26 mouse cellular contexts compared by ENCODE assay signal in the genomic region with DNA sequence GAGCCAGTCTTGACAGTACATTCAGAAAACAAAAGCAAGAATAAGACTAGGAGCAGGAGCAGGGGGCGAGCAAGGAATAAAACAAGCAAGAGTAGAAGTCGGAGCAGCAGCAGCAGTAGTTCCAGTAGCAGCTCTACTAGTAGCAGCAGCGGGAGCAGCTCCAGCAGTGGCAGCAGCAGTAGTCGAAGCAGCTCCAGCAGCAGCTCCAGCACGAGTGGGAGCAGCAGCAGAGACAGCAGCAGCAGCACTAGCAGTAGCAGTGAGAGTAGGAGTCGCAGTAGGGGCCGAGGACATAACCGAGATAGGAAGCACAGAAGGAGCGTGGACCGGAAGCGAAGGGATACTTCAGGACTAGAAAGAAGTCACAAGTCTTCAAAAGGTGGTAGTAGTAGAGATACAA. TPM values are rescaled to one million over a fixed set of nuclear protein-coding genes. Genes with fewer than 3 reads are reported as not detected.
DNase-seq lines count a peak whose midpoint lies in the region; ATAC-seq and TF ChIP-seq lines count a peak whose summit lies in the region.
"Had no signal": no experiment of that assay in that cellular context is flagged by ENCODE, and none has a peak within 500 bp of the region (broad histone marks: within the 10 kb centered on the region; RNA-seq: fewer than 3 reads in every experiment).

No protein-coding gene starts in this region.

- 88% methylated on average over 11 of the region's 11 CpGs for WGBS in kidney, postnatal 0 days
- 90% methylated on average over 11 of the region's 11 CpGs for WGBS in kidney, embryonic 16.5 days

- no peak for DNase-seq in frontal cortex, postnatal 25 days (ENCODE audit: low spot score in 2 of 2)
- no peak for DNase-seq in kidney, postnatal 0 days (ENCODE audit: low spot score)
- peak; percentile 26 to 43 for DNase-seq in right cerebral cortex, postnatal 36 days (ENCODE audit: low spot score in 2 of 2)
- DNase-seq: adrenal gland, adult 8-10 months; cerebellum, adult 8-10 months; cerebellum, postnatal 25 days; kidney, adult 9 months; kidney, postnatal 25 days; liver; lung, adult 2 months; lung, postnatal 10 days had no signal

- peaks cover 43% of the 10 kb centered on the region for H3K36me3 ChIP-seq in kidney, postnatal 0 days (ENCODE audit: insufficient read depth, low read length)
- peaks cover 47% of the 10 kb centered on the region for H3K36me3 ChIP-seq in kidney, embryonic 16.5 days (ENCODE audit: insufficient read depth, low read length)
- peaks cover 78% of the 10 kb centered on the region for H3K36me3 ChIP-seq in megakaryocyte, embryonic 14.5 days (replicated peaks; ENCODE audit: low read length)

- H3K9me3 ChIP-seq in kidney, postnatal 0 days (replicated peaks; ENCODE audit: low read length): no peaks in the 10 kb centered on the region
- no peaks in the 10 kb centered on the region for H3K9me3 ChIP-seq in kidney, embryonic 16.5 days (ENCODE audit: low read length)
- no peaks in the 10 kb centered on the region for H3K9me3 ChIP-seq in megakaryocyte, embryonic 14.5 days
- H3K9me3 ChIP-seq: forebrain, embryonic 13.5 days; heart, embryonic 15.5 days; hindbrain, embryonic 12.5 days; intestine, embryonic 15.5 days had no signal

- H3K27ac ChIP-seq in kidney, postnatal 0 days: 0 out of 2 replicates have a peak overlapping the region, but pooled peaks have one; percentile 1
- no peak overlapping the region for H3K27ac ChIP-seq in kidney, embryonic 16.5 days (ENCODE audit: low read length)
- H3K27ac ChIP-seq: forebrain, embryonic 13.5 days; heart, embryonic 15.5 days; hindbrain, embryonic 12.5 days; hindbrain, postnatal 0 days; intestine, embryonic 15.5 days; liver, embryonic 14.5 days; macrophage had no signal

- no peak overlapping the region for H3K9ac ChIP-seq in kidney, postnatal 0 days (ENCODE audit: low read depth, low read length)
- no peak overlapping the region for H3K9ac ChIP-seq in kidney, embryonic 16.5 days (replicated peaks; ENCODE audit: low read length)
- H3K9ac ChIP-seq: forebrain, embryonic 13.5 days; heart, embryonic 15.5 days; hindbrain, embryonic 12.5 days; intestine, embryonic 15.5 days; liver, embryonic 14.5 days had no signal

- peak; percentile 86 for ATAC-seq in frontal cortex, adult (ENCODE audit: low TSS enrichment)
- ATAC-seq in kidney, postnatal 0 days (replicated peaks; ENCODE audit: low FRiP score, low read depth): no peak
- ATAC-seq in kidney, embryonic 16.5 days (ENCODE audit: low FRiP score, low TSS enrichment): no peak
- ATAC-seq in megakaryocyte, adult 5-6 weeks (ENCODE audit: poor library complexity, severe bottlenecking): no peak
- no peak for ATAC-seq in megakaryocyte progenitor cell, adult 5-6 weeks (replicated peaks; ENCODE audit: poor library complexity)
- ATAC-seq: forebrain, embryonic 13.5 days; hindbrain, postnatal 0 days; intestine, embryonic 15.5 days; midbrain, embryonic 16.5 days had no signal

- no peak overlapping the region for H3K4me2 ChIP-seq in kidney, postnatal 0 days (ENCODE audit: low read length)
- H3K4me2 ChIP-seq in kidney, embryonic 16.5 days (replicated peaks; ENCODE audit: low read depth, low read length): no peak overlapping the region
- H3K4me2 ChIP-seq: forebrain, embryonic 13.5 days; heart, embryonic 15.5 days; hindbrain, embryonic 12.5 days; intestine, embryonic 15.5 days; midbrain, embryonic 11.5 days had no signal

- no peaks in the 10 kb centered on the region for H3K4me1 ChIP-seq in kidney, postnatal 0 days (replicated peaks; ENCODE audit: insufficient read depth, low read length)
- H3K4me1 ChIP-seq in kidney, embryonic 16.5 days (ENCODE audit: insufficient read depth, low read length): peaks cover 6% of the 10 kb centered on the region; the same call in 1 of the 2 replicates
- H3K4me1 ChIP-seq in megakaryocyte, embryonic 14.5 days: peaks cover 21% of the 10 kb centered on the region
- H3K4me1 ChIP-seq: intestine, embryonic 15.5 days had no signal

- no peak overlapping the region for H3K4me3 ChIP-seq in kidney, postnatal 0 days (replicated peaks; ENCODE audit: low read depth, low read length)
- H3K4me3 ChIP-seq in kidney, embryonic 16.5 days (ENCODE audit: low read length): no peak overlapping the region
- peak overlapping the region; percentile 33 for H3K4me3 ChIP-seq in megakaryocyte, embryonic 14.5 days (replicated peaks)
- H3K4me3 ChIP-seq: forebrain, embryonic 13.5 days; heart, embryonic 15.5 days; hindbrain, embryonic 12.5 days; intestine, embryonic 15.5 days had no signal

- H3K27me3 ChIP-seq in kidney, postnatal 0 days (ENCODE audit: insufficient read depth, low read length): no peaks in the 10 kb centered on the region
- no peaks in the 10 kb centered on the region for H3K27me3 ChIP-seq in kidney, embryonic 16.5 days (ENCODE audit: insufficient read depth, low read length)
- H3K27me3 ChIP-seq in megakaryocyte, embryonic 14.5 days (replicated peaks): no peaks in the 10 kb centered on the region
- H3K27me3 ChIP-seq: CH12.LX; forebrain, embryonic 13.5 days; heart, embryonic 15.5 days; hindbrain, embryonic 12.5 days; intestine, embryonic 15.5 days had no signal

- TF ChIP-seq CTCF in kidney, postnatal 0 days (IDR thresholded peaks at IDR 0.05; ENCODE audit: low read depth): no peak

RNA-seq across cellular contexts. Expression of gene Pnn, which starts 5.6 kb away (rescaled TPM):
- 64.6 and 67.3 TPM in 2 replicates for polyA plus RNA-seq in kidney, postnatal 0 days (2015; fragmentation: Nextera tagmentation; extraction: Ambion mirVana)
- polyA plus RNA-seq in kidney, embryonic 16.5 days (2015; fragmentation: Nextera tagmentation; extraction: Ambion mirVana): 88.9 and 106 TPM in 2 replicates
- 14.7 and 32.9 TPM in 2 replicates for polyA plus RNA-seq in megakaryocyte, embryonic 14.5 days (2012; ENCODE audit: insufficient read depth, low replicate concordance)
- 45.4 and 47.7 TPM in 2 replicates for total RNA-seq in megakaryocyte, adult 5-6 weeks (2015)
- total RNA-seq in megakaryocyte, adult 5-6 weeks (2017): 67.4 and 83.2 TPM in 2 replicates
- 81.5 and 94.1 TPM in 2 replicates for total RNA-seq in megakaryocyte progenitor cell, adult 5-6 weeks (2015)
- 88.4 and 137 TPM in 2 replicates for total RNA-seq in megakaryocyte progenitor cell, adult 5-6 weeks (2017)

RNA-seq across cellular contexts. Expression of gene Trappc6b, which starts 11.0 kb away (rescaled TPM):
- 105 and 117 TPM in 2 replicates for polyA plus RNA-seq in kidney, postnatal 0 days (2015; fragmentation: Nextera tagmentation; extraction: Ambion mirVana)
- 94.4 and 97.3 TPM in 2 replicates for polyA plus RNA-seq in kidney, embryonic 16.5 days (2015; fragmentation: Nextera tagmentation; extraction: Ambion mirVana)
- 15.5 and 76.7 TPM in 2 replicates for polyA plus RNA-seq in megakaryocyte, embryonic 14.5 days (2012; ENCODE audit: insufficient read depth, low replicate concordance)
- total RNA-seq in megakaryocyte, adult 5-6 weeks (2015): 86.7 and 89.7 TPM in 2 replicates
- 47.0 and 65.2 TPM in 2 replicates for total RNA-seq in megakaryocyte, adult 5-6 weeks (2017)
- 63.4 and 63.5 TPM in 2 replicates for total RNA-seq in megakaryocyte progenitor cell, adult 5-6 weeks (2015)
- total RNA-seq in megakaryocyte progenitor cell, adult 5-6 weeks (2017): 39.9 and 57.8 TPM in 2 replicates

RNA-seq across cellular contexts. Expression of gene Mia2, which starts 23.3 kb away (rescaled TPM):
- 85.5 and 91.6 TPM in 2 replicates for polyA plus RNA-seq in kidney, postnatal 0 days (2015; fragmentation: Nextera tagmentation; extraction: Ambion mirVana)
- 68.5 and 72.8 TPM in 2 replicates for polyA plus RNA-seq in kidney, embryonic 16.5 days (2015; fragmentation: Nextera tagmentation; extraction: Ambion mirVana)
- polyA plus RNA-seq in megakaryocyte, embryonic 14.5 days (2012; ENCODE audit: insufficient read depth, low replicate concordance): 12.8 and 26.3 TPM in 2 replicates
- 259 and 268 TPM in 2 replicates for total RNA-seq in megakaryocyte, adult 5-6 weeks (2015)
- 263 and 350 TPM in 2 replicates for total RNA-seq in megakaryocyte, adult 5-6 weeks (2017)
- 123 and 138 TPM in 2 replicates for total RNA-seq in megakaryocyte progenitor cell, adult 5-6 weeks (2015)
- total RNA-seq in megakaryocyte progenitor cell, adult 5-6 weeks (2017): 120 and 162 TPM in 2 replicates

RNA-seq across cellular contexts. Expression of gene Gemin2, which starts 59.1 kb away (rescaled TPM):
- polyA plus RNA-seq in kidney, postnatal 0 days (2015; fragmentation: Nextera tagmentation; extraction: Ambion mirVana): 20.1 and 23.5 TPM in 2 replicates
- 30.3 and 30.7 TPM in 2 replicates for polyA plus RNA-seq in kidney, embryonic 16.5 days (2015; fragmentation: Nextera tagmentation; extraction: Ambion mirVana)
- 1.8 TPM in 1 of 2 replicates, not detected in the other for polyA plus RNA-seq in megakaryocyte, embryonic 14.5 days (2012; ENCODE audit: insufficient read depth, low replicate concordance)
- 10.1 and 14.3 TPM in 2 replicates for total RNA-seq in megakaryocyte, adult 5-6 weeks (2015)
- 9.3 and 10.7 TPM in 2 replicates for total RNA-seq in megakaryocyte, adult 5-6 weeks (2017)
- total RNA-seq in megakaryocyte progenitor cell, adult 5-6 weeks (2015): 23.4 and 29.8 TPM in 2 replicates
- 16.4 and 20.9 TPM in 2 replicates for total RNA-seq in megakaryocyte progenitor cell, adult 5-6 weeks (2017)

Comparison
In these comparisons a context has a peak if more than half of its experiments do, and no peak if none do; other contexts are left out.
1. DNase-seq: peak in right cerebral cortex, postnatal 36 days (2 of 2); none in frontal cortex, postnatal 25 days (0 of 2) and kidney, postnatal 0 days (single experiment).